Mouse (Mus musculus) spleen, postnatal 10 days (tissue): ENCODE results near the gene Rnf208.

Experiments used
- DNase-seq, 2 experiments: peaks; one replicate each; pipeline ENCODE4 v3.0.0; 2021 to 2022; ENCODE audit warnings: low spot score in 2 of 2

Rnf208 gene

DNA sequence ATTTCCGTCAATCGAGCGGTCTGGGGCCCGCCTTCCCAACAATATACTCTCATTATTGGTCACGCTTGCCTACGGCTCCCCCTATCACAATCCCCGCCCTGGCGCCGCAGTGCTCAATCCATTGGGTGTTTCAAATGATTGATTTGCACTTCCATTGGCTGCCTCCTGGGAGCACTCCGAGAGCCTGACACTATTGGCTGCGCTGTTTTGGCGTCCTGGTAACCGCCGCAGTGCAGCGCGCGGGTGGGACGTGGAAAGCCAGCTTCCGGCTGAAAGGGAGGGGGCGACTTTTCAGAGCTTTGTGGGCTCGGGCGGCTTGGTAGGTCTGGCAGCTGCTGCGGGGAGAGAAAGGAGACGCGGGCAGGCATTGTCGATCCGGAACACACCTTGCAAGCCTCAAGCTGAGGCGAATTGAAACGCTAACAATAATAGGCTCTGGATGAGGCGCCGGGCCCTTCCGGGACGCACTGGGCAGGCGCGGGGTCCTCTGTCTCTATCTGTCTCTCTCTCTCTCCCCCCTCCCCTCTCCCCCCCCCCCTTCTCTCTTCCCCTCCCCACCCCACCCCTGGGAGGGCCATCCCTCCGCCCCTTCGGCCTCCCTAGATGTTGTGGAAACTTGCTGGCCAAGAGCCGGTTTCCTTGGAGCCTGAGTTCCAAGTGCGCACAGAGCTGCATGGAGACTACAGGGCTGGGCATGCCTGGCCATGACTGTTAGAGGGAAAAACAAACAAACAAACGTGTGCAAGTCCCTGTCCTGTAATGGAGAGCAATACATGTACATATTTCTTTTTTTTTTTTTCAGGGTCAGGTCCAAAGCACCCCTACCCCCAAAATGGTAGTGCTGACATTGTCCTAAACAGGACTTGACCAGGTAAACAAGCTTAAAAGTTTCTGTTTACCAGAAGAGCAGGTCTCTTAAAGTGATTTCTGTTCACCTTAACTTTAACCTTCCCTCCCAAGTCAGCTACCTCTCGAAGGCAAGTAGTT lies 17.0 kb upstream of the Rnf208 start:
- peak in 1 of 2 experiments; percentile 96 for DNase-seq

DNA sequence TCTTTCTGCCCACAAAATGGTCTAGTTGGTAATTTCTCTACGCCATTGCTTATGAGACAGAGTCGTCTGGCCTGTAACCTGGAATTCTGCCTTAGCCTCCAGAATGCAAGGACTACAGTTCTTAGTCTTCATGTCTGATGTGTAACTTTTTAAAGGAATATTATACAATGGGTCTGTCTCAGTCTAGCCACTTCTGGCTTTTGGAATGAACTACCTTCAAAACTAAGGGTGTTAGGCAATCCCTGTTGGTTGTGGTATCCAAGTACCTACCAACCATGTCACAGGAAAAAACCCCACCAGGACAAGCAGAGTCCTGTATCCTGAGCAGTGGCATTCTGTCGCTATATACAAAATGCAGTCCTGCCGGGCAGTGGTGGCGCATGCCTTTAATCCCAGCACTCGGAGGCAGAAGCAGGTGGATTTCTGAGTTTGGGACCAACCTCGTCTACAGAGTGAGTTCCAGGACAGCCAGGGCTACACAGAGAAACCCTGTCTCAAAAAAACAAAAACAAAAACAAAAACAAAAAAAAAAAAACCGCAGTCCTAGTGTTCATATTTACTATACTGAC lies 16.2 kb upstream of the Rnf208 start:
- DNase-seq = no peak

DNA sequence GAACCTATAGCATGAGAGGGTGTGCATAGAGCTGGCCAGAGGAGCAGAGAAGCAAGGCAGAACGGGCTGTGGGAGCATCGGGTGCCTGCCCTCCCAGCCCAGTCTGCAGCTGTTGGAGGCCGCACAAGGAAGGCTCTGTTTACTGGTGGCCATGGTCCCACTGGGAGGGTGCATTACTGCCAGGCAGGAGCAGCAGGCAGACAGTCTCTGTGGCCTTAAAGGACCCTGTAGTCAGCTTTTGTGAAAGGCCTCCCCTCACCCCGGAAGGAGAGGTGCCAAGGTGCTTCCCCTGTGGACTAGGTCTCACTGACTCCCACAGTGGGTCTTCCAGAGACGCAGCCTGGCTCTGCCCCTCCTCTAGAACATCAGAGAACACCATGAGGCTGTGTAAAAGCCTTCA lies 15.2 kb upstream of the Rnf208 start:
- DNase-seq = no peak

DNA sequence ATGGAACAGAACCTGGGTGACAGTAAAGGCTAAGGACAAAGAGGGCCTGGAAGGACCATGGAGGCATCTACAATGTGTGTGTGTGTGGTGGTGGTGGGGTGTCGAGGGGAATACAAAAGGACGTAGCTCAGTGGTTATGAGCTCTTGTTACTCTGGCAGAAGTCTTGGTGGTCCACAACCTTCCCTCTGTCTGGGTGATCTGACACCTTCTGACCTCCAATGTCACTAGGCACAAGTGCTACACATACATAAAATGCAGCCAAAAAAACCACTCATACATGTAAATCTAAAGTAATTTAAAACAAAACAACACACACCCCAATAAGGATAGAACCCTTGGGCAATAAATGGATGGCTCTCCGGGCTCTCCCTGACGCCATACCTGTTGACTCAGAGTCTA lies 14.6 kb upstream of the Rnf208 start:
- no peak for DNase-seq

DNA sequence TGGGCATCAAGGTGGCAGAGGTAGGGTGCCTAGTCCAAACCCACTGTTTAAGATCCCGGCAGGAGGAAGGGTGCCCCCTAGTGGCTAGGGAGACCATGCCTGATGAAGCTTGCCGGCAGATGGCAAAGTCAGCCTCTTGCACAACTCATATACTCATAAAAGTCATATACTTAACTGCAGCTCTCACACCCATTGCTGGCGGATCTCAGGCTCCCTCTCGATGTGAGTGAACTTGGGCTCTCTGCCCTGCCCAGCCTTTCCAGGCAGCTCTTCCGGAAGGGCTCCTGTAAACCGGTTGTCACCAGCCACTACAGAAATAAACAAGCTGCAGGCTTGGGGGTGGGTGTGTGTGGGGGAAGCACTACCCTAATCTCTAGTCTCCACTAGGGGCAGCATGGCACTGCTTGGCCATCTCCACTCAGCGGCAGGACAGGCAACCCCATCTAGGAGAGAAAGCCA lies 13.6 kb upstream of the Rnf208 start:
- DNase-seq = peak; percentile 90 to 94

DNA sequence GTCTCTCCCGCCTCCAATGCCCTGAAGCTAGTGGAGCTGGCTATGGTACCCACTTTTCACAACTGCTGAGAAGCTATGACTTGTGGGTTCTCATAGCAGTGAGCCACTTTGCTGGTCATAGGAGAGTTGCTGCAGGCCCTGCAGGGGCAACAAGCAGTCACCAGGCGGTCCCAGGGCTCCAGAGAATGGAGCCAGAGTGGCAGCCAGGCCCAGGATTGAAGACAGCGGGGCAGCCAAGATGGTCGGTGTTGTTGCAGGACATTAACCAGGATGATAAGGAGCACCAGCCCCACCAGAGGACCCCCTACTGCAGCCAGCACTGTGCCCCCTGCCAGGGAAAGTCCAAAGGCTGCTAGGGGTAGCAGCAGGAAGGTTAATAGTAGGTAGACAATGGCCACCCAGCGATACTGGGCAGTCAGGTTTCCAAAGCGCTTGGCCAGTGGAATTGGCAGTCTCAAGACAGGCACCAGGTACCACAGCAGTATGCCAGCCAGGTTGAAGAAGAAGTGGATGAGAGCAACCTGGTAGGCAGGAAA lies 13.0 kb upstream of the Rnf208 start:
- no peak for DNase-seq

DNA sequence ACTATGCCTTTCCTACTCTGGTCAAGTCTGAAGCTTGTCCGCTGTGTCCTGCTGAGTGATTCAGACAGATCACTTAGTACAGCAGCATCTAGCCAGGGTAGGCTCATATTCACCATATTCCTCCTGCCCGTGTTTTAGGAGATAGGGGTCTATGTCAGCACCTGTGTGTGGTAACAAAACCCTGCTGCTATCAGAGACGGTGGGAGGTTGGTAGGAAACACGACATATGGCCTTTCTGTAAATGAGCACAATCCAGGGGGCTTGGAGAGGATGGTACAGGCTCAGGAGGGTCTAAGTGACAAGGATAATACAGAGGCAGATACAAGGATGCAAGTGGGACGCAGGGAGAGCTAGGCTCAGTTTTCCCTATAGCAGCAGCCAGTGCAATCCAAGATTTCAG lies 12.5 kb upstream of the Rnf208 start:
- no peak for DNase-seq

DNA sequence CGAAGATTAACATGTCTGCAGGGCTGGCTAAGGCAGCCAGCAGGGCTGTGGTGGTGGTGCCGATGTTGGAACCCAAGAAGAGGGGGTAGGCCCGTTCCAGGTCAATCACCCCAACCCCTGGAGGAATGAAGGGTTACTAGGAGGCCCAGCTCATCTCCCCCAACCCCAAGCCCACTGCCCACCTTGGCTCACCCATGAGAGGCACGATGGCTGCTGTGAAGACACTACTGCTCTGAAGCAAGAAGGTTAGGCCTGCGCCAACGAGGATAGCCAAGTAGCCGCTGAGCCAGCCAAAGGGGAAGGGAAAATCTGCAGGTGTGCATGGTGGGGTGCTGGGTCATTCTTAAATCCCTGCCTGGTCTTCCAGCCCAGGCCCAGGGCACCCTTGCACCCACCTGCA lies 11.5 kb upstream of the Rnf208 start:
- no peak for DNase-seq

DNA sequence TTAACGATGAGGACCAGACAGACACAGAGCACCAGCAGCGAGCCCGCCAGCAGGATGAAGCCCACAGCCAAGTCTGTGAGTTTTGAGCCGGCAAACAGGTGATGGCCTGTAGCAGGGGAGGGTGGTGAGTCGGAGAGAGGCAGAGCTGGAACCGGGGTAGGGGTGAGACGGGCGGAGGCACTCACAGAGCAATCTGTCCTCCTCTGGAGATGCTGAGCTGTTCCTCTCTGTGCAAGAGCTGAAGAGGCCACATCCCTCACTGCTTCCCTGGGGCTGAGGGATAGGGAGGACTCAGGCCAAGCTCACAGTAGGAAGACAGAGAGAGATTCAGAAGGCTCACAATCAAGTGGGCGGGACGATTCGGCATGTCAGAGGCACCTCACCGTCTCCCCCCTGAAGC lies 11.0 kb upstream of the Rnf208 start:
- DNase-seq = no peak

DNA sequence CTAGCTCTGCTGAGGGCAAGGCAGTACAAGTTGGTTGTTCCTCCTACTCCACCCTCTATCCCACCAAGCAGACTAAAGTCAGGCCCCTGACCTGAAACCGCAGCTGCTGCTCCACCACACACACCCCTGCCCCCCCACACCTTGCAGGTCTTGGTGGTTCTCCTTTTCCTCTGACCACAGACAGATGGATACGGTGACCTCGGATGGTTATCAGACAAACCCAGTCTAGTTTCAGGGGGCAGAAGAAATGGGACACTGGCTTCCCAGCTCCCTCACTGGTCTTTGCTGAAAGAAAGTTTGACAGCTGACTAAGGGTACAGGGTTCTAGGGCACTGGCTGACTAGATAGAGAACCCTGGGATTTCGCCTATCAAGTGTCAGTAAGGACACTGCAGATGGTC lies 8.6 kb upstream of the Rnf208 start:
- DNase-seq = no peak

DNA sequence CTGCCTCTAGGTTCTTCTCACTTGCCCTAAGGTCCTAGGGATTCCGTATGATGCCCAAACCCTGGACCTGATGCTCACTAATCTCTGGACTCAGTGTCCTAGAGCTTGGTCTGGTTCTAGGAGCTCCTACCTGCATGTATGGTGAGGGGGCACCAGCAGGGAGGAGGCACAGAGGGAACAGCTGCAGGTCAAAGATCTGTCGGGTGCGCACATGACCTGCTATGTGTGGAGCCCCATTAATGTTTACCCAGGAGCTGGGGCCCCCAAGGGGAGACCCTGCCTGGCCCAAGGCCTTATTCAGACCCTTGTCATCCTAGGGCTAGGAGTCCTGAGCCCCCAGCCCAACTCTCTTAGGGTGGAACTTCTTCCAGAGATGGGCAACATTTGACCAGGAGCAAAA lies 8.0 kb upstream of the Rnf208 start, which contains the start of gene Slc34a3:
TSS of gene Slc34a3 (minus strand) at position 315 of the 400 bp plus-strand sequence.
- no peak for DNase-seq

DNA sequence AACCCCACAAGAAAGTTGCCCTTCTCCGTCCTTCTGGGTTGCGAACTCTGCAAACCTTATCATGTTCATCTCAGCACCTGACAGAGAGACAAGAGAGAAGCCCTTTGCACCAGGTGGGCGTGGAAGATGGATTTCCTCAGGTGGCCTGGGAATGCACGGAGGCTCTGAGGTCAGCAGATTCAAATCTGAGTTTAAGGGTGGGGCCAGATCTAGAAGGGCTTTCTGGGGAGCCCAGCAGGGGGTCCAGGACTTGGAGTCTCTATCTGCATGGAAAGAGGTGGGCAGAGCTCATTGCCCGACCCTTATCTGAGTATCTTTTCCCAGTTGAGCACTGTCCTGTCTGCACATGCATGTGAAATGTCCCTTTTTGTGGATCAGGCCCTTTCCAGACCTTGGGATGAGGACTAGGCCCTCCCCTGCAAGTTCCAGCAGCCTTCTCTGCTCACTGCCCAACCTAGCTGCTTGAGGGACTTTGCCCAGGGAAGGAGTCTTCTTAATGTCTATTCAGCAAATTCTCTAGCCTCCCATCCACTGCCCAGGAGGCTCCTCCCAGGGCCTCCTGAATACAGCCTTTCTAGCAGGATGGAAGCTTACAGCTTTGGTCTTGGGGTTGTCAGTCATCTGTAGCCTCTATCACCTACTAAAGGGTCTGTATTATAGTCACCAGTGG lies 7.4 kb upstream of the Rnf208 start:
- no peak for DNase-seq

DNA sequence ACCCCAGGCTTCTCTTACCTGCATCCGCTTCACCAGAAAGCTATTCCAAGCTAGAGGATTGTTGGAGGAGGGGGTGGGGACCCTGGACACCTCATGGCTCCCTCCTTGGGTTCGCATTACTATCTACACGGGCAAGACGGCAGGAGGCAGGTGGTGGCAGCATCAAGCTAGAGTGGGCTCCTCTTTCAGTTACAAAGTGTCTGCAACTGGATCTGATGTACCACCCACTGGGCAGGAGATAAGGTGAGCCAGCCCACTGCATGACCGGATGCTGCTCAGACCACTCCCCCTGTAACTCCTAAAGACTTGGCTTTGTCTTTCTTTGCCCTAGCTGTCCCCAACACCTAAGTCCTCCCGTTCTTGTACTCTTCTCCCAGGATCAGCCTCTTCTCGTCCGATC lies 5.4 kb upstream of the Rnf208 start, which contains the start of gene Rnf224:
TSS of gene Rnf224 (minus strand) at position 174 of the 400 bp plus-strand sequence.
- DNase-seq = no peak

DNA sequence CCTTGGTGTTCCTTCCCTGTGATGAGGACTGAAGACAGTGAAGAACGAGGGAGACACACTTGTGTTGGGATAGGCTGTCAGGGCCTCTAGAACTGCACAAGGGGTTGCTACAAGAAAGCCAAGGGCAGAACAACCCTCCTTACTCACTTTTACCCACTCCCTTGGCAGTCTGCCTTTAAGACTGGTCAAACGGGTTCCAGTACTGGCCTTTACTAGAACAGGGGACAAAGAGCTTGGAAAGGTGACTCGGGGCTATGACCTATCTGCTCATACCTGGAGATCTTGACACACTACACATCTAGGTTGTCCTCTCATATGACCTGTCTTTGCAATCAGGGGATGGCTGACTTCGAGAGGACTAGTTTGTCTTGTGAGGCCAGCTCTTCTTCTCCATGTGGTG lies 4.5 kb upstream of the Rnf208 start:
- no peak for DNase-seq

DNA sequence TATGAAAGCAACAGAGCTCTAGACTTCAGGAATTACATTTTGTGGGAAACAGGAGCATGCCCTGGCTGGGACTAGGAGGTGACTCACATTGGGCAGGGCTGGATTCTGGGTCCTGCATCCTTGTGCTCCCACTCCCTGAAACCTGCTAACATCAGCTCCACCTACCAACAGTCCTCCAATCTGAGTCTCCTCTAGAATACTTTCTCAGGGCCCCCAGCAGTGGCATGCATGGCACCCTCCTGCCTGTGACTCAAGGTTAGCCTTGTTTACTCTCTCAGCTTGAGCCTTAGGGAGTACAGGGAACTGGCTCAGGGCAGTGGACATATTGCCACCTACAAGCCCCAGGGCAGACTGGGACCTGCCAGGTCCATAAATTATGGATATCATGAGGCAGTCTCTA lies 3.9 kb upstream of the Rnf208 start:
- DNase-seq = no peak

DNA sequence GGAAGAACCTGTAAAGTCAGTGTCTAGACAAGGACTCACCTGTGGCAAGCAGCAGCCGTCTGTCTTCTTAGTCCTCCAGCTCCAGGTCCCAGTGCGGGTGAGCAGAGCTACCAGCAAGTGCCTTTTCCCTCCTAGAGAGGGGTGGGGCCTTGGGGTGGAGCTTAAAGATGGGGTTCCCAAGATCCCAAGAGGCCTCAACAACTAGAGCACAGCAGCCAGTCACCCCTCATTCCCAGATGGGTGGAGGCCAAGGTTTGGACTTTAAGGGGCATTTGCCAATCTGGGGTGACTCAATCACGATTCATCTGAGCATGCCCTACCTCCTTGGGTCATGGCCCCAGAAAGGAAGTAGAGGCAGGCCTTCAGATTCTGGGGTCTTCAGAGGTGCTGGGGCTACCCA lies 2.3 kb upstream of the Rnf208 start:
- no peak for DNase-seq

DNA sequence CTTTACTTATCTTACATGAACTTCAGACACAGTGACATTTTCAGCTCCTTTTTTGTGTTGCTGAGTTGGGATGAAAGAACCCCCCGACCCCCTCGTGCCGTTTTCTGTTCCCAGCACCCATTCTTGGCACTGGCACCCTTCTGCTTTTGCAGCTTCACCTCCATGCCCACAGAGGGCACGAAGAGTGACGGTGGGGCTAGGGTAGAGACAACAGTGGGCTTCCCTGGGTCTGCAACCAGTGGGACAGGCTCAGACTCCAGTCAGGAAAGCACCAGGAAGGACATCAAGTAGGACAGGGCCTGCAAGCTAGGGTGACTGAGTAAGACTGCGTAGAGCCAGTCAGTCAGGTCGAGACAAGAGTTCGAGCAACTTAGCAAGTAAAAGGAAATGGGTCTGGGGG lies 1.7 kb upstream of the Rnf208 start:
- DNase-seq = no peak

DNA sequence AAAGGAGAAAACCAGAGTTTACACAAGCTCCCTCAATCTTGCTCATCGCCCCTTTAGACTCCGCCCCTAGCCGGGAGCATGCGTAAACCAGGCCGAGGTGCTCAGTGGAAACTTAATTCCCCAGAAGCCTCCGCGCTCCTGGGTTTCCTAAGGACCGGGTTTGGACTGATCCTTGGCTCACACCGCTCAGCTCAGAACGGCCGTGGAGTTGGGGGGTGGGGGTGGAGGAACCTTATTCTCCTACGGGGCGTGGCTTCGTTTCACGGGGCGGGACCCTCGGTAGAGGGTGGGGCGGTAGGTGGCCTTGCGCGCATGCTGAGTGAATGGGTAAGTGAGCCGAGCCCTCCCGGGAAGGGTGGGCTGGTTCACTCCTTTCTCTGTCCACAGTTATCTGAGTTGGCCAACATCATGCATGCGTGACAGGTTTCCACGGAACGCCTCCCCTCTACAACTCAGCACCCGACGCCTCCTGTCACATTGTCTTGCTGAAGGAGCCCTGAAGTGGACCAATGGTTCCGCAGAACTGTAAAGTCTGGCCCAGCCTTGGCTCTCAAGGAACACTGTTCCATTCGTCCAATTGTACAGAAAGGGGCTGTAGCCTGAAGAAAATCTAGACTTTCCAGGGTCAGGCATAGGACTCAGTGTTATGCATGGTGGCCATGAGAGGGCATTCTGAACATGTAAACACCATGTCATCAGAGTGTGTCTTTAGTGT lies 1.2 kb upstream of the Rnf208 start:
- DNase-seq = peak in 1 of 2 experiments; percentile 54

DNA sequence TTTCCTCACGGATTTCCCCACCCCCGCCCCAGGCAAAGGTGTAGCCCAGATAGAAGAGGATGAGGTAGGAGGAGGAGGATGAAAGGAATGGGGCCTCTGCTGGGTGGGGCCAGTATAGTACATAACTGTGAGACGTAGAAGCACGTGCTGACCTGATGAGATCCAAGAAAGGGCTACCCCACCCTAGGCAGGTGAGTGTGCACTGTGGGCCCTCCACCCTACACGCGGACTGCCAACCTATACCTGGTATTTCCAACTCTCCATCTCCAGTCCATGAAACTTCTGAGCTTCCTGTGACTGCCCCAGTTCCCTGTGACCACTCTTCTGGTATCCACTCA lies 648 bp upstream of the Rnf208 start:
- DNase-seq = no peak

DNA sequence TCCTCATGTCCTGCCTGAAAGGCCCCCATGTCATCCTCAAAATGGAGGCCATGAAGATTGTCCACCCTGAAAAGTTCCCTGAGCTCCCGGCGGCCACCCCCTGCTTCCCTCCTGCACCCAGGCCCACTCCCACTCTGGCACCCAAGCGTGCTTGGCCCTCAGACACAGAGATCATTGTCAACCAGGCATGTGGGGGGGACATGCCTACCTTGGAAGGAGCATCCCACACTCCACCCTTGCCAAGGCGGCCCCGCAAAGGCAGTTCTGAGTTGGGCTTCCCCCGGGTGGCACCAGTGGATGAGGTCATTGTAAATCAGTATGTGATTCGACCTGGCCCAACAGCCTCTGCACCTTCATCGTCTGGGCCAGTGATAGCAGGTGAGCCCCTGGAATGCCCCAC lies 1.3 kb downstream of the Rnf208 start:
- no peak for DNase-seq

DNA sequence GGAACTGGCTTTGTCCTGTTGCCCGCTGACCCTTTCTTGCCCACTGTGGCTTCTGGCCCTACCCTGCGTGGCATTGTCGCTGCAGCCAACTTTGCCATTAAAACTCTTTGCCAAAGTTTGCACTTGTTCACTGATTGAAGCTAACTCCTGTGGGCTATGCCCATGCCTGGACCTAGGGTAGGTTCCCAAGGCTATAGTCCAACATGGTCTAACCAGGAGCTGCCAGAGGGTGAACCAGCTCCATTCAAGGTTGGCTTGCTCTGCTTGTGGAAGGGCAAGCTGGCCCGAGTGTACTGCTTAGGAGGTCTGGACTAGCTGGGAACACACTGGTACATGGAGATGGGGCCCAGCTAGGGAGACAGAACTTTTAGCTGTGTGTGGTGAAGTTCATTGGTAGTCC lies 2.1 kb downstream of the Rnf208 start:
- no peak for DNase-seq
